Mouse (Mus musculus) Patski (cell line): ENCODE data around the gene Ndufs5. TPM values are rescaled to one million over a fixed set of nuclear protein-coding genes. Genes with fewer than 3 reads are reported as not detected.

ENCODE experiments used
- ATAC-seq: fragments of 100-300 bp; one replicate; pipeline ENCODE4 v1.8.0; 2021
- CTCF ChIA-PET: fragments of 350-600 bp; sonication (Branson Sonifier 250); formaldehyde crosslinking; loops from one replicate; lab custom pipeline; 2022; ENCODE audit warnings: inconsistent platforms; lab: Charles Lee
- POLR2A ChIA-PET: fragments of 350-600 bp; sonication (Branson Sonifier 250); formaldehyde crosslinking; loops from one replicate; lab custom pipeline; 2022; ENCODE audit warnings: antibody characterized with exemption, inconsistent platforms; lab: Charles Lee
- DNase-seq: peaks from one replicate; pipeline ENCODE4 v3.0.0-alpha.2; 2011; ENCODE audit warnings: low read depth, low spot score
- H3K27me3 ChIP-seq: fragments of 371-371 bp; one replicate; pipeline ENCODE4 v1.5.1; 2021
- CTCF ChIP-seq: fragments of 100-300 bp; IDR thresholded peaks from one replicate; pipeline ENCODE4 v1.5.1; 2021
- in situ Hi-C: fragments of 300-500 bp; cut with MboI; formaldehyde crosslinking; loops from 3 replicates; pipeline ENCODE4 v1.11.1; 2018; ENCODE audit warnings: low pct_unique_long_range_greater_than_20kb, mixed read lengths
- polyA plus RNA-seq: library from polyadenylated mRNA; unstranded; gene quantifications from one replicate; pipeline ENCODE4 v1.2.3, GENCODE M21; 2021

Gene Ndufs5
- 64.3 TPM for polyA plus RNA-seq

DNA sequence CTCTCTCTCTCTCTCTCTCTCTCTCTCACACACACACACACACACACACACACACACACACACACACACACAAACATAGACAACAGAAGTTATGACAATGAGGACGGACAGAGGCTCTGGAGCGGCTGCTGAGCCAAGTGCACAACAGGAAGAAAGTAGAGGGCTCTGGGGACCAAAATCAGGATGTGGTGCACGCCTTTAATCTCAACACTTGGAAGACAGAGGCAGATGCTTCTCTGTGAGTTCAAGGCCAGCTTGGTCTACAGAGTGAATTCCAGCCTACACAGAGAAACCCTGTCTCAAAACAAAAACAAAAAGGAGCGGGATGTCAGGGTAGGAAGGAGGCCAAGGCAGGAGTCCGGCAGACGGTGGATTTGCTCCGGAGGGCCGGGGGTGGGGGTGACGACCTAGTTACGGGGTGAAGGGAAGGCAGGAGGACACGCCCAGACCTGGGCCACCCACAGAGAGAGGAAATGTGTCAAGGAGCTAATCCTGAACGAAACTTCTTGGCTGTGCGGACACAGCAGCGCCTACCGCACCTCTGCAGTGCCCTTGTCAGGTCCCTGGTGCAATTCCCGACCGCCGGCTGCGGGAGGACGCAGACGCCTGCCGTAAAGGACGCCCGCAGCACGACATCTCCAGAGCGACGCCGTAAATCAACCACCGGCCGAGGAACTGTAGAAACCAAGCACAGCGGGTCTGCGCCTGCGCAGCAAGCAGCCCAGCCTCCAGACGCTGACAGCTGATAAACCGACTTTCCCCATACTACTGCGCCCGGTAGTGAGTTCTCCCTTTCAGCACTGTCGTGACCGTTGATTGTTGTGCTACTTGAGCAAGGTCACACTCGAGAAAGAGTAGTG lies at the start of gene Ndufs5:
Gene Ndufs5 (minus strand): TSS at position 629 of the 860 bp plus-strand sequence.
- DNase-seq (peak; percentile 70), ATAC-seq (peak; percentile 67)
- no peak for TF ChIP-seq CTCF
- POLR2A ChIA-PET, result no interaction called here
- no peaks in the 10 kb centered on the region for H3K27me3 ChIP-seq
- CTCF ChIA-PET, result no interaction called here
- in situ Hi-C loops, result no loop called here

DNA sequence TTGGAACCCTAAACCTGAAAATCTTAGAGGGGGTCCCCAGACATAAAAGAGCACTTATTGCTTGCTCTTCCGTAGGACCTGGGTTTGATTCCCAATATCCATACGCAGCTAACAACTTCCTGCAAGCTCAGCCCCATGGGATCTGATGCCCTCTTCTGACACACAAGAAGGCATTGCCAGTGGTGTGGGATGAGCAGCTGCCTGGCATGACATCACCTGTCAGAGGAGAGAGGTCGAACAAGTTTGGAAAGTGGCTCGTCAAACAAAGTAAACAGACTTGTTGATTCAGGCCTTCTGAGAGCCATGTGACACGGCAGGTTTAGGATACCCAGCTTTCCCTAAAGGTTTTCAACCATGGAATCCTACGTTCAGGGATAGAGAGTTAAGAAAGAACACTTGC lies 47.1 kb upstream of the Ndufs5 start:
- H3K27me3 ChIP-seq, result no peaks in the 10 kb centered on the region
- CTCF ChIA-PET, result no interaction called here
- no peak for TF ChIP-seq CTCF
- POLR2A ChIA-PET, result no interaction called here
- ATAC-seq (no peak), DNase-seq (no peak)
- in situ Hi-C loops, result loop anchor here (5.0 kb wide), 2 partner anchors 67 to 112 kb away; no protein-coding TSS in a partner anchor

DNA sequence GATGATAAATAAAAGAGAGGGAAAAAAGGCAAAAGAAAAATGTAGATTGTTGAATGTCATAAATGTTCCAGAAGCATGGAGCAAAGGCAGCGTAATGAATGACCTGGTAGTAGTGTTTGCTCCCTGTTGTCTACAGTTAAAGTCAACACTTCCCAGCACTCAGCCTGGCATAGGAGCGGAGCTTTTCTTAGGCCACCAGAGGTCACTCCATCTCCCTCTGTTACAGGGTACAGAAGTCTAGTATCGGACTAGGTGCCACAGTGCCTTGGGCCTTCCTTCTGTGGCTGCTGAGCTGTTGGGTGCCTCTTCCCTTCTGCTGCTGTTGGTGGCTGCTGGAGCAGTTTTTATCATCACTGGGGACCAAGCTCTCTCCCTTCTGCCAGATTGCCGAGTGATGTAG lies 40.3 kb upstream of the Ndufs5 start:
- DNase-seq (peak; percentile 39), ATAC-seq (peak; percentile 83)
- in situ Hi-C loops, result no loop called here
- ChIA-PET CTCF (interaction anchor here (0.8 to 2.1 kb wide), 21 partner anchors 10 to 169 kb away, joined by 3 to 11 read pairs (median 3); partner anchors contain the start of gene Rhbdl2), POLR2A (interaction anchor here (0.6 kb wide), 1 partner anchor 11 kb away, joined by 3 read pairs; no protein-coding TSS in a partner anchor)
- no peaks in the 10 kb centered on the region for H3K27me3 ChIP-seq
- TF ChIP-seq CTCF, result peak; percentile 84

DNA sequence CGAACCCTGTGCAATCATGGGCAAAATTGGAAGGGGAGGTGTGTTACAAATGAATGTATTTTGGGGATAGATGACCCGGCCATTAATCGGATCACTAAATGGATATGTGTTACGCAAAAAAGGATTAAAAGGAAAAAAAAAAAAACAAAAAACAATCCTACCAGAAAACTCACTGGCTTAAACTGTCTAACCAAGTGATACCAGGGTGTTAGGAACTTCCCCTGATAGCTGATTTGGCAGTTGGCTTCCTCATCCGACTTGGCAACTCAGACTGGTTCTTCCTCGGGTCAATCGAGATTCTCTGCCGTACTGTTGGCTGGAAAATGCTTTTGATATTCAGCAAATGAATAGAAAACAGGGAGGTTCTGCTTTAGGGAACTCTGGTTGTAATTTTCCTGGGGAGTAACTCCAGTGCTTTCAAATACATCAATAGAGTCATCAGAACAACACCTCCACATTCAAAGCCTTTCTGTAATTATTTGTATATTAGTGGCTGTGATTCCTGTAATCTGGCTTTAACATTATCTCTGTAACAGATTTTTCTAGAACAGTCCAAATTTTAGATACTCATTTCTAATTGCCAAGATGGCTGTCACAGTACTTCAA lies 32.8 kb upstream of the Ndufs5 start:
- ATAC-seq, result no peak
- ChIA-PET CTCF (no interaction called here), POLR2A (no interaction called here)
- TF ChIP-seq CTCF, result no peak
- in situ Hi-C loops, result no loop called here
- no peak for DNase-seq
- H3K27me3 ChIP-seq, result no peaks in the 10 kb centered on the region

DNA sequence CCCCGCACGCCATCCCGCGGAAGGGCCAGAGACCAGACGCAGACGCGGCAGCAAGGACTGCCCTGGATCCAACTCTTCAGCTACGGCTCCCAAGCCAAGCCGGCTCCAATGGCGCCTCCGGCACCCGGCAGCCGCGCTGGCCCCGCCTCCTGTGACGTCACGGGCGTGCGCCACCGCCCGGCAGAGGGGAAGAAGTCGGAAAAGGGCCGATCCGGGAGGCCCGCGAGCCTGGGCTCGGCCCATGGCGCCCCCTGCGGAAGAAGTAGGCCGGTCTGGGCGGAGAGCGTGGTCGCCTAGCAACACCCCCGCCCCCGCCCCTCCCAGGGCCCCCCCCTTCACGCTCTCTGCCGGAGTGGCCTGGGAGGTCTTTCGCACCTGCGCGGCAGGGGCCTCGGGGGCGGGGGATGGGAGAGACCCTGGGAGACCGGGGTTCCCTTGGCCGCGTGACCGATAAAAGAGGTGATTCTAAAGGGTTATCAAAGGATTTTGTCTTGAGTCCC lies 32.2 kb upstream of the Ndufs5 start, which contains the start of gene Akirin1:
Gene Akirin1 (minus strand): TSS at position 194 of the 500 bp plus-strand sequence.
- ChIA-PET POLR2A (no interaction called here), CTCF (no interaction called here)
- TF ChIP-seq CTCF, result peak; percentile 57
- H3K27me3 ChIP-seq, result no peaks in the 10 kb centered on the region
- peak; percentile 55 for DNase-seq
- in situ Hi-C loops, result no loop called here
- ATAC-seq, result peak; percentile 95

DNA sequence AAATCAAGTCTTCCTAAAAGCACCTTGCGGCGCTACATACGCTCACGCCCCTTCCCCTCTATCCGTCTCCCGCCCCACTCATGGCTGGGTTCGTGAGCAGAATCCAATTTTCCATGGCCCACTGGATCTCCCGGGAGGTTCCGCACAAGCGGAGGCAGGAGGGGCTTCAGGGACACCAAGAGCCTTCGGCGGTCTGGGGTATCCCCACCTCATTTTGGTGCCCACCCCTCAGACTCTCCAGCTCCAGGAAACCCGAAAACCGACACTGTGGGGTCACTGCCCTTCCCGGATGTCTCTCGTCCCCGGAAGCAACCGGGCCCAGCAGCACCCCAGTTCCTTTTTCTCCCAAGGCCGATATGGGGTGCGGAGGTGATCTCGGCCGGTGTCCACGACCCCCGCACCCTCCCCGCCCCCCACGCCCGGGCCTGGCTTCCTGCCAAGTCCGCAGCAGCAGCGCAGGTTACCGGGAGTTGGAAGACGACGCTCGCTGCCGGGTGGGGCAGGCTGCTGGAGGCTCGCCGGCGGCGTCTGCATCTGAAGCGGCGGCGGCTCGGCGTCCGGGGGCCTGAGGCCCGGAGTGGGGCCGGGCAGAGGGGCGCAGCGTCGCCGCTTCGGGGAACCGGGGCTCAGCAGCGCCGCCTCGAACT lies 31.6 kb upstream of the Ndufs5 start:
- CTCF ChIA-PET, result no interaction called here
- peak; percentile 37 for ATAC-seq
- in situ Hi-C loops, result no loop called here
- TF ChIP-seq CTCF, result no peak
- POLR2A ChIA-PET, result no interaction called here
- no peaks in the 10 kb centered on the region for H3K27me3 ChIP-seq
- DNase-seq, result no peak

DNA sequence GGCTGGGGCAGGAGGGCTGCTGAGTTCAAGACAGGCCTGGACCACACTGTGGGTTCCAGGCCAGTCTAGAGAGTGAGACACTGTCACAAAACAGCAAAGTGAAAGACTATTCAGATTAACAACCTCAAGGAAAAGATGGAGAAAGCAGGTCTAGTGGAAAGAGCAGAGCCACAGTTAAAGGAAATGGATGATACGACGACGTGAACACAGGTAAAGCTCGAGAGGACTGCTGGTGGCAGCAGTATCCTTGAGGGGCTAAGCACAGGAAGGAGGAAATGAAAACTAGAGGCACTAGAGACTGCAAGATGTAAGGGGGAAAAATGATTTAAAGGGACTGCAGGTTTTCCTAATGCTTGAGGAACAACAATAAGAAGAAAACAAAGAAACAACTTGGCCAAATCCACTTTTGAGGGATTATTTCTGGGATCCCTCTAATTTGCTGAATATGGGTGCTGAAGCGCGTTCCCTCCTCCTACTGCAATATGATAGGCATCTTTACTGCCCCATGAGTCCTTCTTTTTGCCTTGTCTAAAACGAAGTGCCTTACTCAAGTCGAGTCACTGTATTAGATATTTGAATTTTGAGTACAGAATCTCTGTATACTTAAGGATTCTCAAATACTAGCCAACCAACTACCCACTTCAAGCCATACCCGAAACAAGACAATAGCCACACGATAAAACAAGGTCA lies 30.9 kb upstream of the Ndufs5 start:
- CTCF ChIA-PET, result no interaction called here
- no peak for TF ChIP-seq CTCF
- in situ Hi-C loops, result no loop called here

DNA sequence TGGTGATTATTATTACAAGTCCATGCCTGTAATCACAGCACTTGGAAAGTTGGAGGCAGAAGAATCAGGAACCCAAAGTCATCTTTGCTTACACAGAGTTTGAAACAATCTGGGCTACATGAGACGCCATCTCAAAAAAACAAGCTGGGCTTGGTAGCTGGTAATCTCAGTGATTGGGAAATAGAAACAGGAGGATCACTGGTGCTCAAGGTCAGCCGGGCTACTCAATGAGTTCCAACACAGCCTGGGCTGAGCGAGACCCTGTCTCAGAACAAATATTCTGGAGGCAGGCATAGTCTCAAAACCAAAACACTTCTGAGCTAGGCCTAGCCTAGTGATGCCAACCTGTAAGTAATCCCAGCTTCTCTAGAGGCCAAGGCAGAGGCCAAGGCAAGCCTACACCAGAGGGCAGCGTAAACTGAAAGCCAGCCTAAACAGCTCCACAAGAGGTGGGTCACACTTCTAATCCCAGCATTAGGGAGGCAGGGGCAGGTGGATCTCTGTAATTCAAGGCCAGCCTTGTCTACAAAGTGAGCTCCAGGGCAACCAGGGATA lies 27.3 kb upstream of the Ndufs5 start:
- POLR2A ChIA-PET, result interaction anchor here (0.7 kb wide), 1 partner anchor 13 kb away, joined by 4 read pairs; no protein-coding TSS in a partner anchor
- DNase-seq (no peak), ATAC-seq (no peak)
- CTCF ChIA-PET, result interaction anchor here (1.1 kb wide), 2 partner anchors 13 to 76 kb away, joined by 3 read pairs; no protein-coding TSS in a partner anchor
- TF ChIP-seq CTCF, result no peak
- H3K27me3 ChIP-seq, result no peaks in the 10 kb centered on the region
- in situ Hi-C loops, result no loop called here

More for the DNA sequence above, 30.9 kb upstream of the Ndufs5 start:
- DNase-seq, result no peak
- no peak for ATAC-seq
- no peaks in the 10 kb centered on the region for H3K27me3 ChIP-seq
- POLR2A ChIA-PET, result no interaction called here

DNA sequence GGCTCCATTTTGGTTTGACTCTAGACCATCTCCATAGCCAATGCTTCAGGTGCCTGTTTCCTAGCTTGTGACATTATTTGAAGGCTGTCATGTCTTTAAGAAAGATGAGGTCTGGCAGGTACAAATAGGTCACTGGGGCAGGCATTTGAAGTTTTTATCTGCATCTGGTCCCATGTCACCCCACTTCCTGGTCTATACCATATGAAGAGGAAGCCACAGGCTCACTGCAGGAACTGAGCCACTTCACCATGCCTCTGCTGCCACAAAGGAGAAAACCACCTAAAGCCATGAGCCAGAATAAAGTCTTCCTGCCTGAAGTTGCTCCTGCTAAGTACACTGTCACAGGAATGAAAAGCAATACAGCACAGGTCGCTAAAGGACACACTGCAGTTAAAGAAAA lies 24.9 kb upstream of the Ndufs5 start:
- no peaks in the 10 kb centered on the region for H3K27me3 ChIP-seq
- CTCF ChIA-PET, result no interaction called here

More for the DNA sequence above, 24.9 kb upstream of the Ndufs5 start:
- TF ChIP-seq CTCF, result no peak
- in situ Hi-C loops, result no loop called here
- POLR2A ChIA-PET, result no interaction called here
- DNase-seq (no peak), ATAC-seq (no peak)
